Mouse (Mus musculus) C2C12 (cell line): Measurements from ENCODE around the gene Top2a.

ENCODE experiments used
- CEBPB ChIP-seq: IDR thresholded peaks from one replicate; pipeline ENCODE4 v1.6.1; 2011; ENCODE audit warnings: low read depth, mild to moderate bottlenecking, control low read depth, moderate library complexity
- CTCF ChIP-seq: IDR thresholded peaks from one replicate; pipeline ENCODE4 v1.5.1; 2011; ENCODE audit not compliant: control insufficient read depth, insufficient read depth, insufficient read length

GRCm38 (mm10) chr11:98981997-98982772, 41.8 kb downstream of the Top2a start:
- TF ChIP-seq CTCF (peak; percentile 63), CEBPB (no peak)
